Mouse (Mus musculus) layer of hippocampus, adult 2 months (tissue): Measurements from ENCODE around the gene 4930535I16Rik. TPM values are rescaled to one million over a fixed set of nuclear protein-coding genes. Genes with fewer than 3 reads are reported as not detected.
"Not testable (repeated sequence)": the region's sequence is repeated elsewhere in the genome, so short reads cannot be mapped to it uniquely, and the experiment has no call there.

Experiments used
- DNase-seq, 2 experiments: peaks; one replicate each; pipeline ENCODE4 v3.0.0; 2022; ENCODE audit warnings: low spot score in 2 of 2
- H3K27ac ChIP-seq: fragments of 200-600 bp; 2 replicates; pipeline ENCODE4 v1.8.1; 2022
- H3K4me3 ChIP-seq: fragments of 200-600 bp; 2 replicates; pipeline ENCODE4 v1.8.1; 2022; ENCODE audit warnings: mild to moderate bottlenecking
- CTCF ChIP-seq: fragments of 200-600 bp; conservative IDR thresholded peaks from 2 replicates; pipeline ENCODE4 v1.8.1; 2022; ENCODE audit warnings: antibody characterized with exemption, mild to moderate bottlenecking, moderate library complexity
- long read RNA-seq, 2 experiments: library from polyadenylated mRNA; stranded (forward); transcript quantifications; one replicate each; pipeline ENCODE4 v2.0.0; 2021; ENCODE audit warnings: borderline mapping rate in 2 of 2
- total RNA-seq, 2 experiments: library from RNA; stranded (reverse); gene quantifications; 2 replicates each; pipeline ENCODE4 v1.2.3; 2021

Gene 4930535I16Rik
- not detected for total RNA-seq
- long read RNA-seq, experiment 1 = 0 reads
- long read RNA-seq, experiment 2 = 0 reads

DNA sequence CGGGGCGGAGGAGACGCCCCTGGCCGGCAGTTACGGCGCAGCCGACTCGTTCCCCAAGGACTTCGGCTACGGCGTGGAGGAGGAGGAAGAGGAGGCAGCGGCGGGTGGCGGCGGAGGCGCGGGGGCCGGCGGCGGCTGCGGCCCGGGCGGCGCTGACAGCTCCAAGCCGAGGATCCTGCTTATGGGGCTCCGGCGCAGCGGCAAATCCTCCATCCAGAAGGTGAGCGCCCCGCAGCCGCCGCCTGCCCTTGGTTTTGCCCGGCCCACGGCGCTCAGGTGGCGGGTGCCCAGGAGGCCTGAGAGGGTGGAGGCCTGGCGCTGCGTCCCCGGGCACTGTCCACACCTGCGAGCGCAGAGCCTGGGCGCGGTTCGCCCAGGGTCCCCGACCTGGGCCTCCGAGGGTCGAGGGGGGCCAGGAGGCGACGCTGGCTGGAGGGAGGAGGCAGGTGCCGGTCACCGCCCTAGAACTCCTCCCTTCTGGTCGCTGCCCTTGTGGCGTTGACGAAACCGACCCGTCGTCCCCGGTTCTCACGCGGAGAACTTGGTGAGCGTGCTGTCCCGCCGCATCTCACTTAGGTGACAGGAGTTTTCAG, at the start of gene 4930535I16Rik:
TSS of gene 4930535I16Rik (minus strand) at position 475 of the 593 bp plus-strand sequence.
- no peak for TF ChIP-seq CTCF
- H3K4me3 ChIP-seq = peak within 1 kb of the TSS; percentile 89
- H3K27ac ChIP-seq = peak within 1 kb of the TSS; percentile 93
- DNase-seq = no peak

DNA sequence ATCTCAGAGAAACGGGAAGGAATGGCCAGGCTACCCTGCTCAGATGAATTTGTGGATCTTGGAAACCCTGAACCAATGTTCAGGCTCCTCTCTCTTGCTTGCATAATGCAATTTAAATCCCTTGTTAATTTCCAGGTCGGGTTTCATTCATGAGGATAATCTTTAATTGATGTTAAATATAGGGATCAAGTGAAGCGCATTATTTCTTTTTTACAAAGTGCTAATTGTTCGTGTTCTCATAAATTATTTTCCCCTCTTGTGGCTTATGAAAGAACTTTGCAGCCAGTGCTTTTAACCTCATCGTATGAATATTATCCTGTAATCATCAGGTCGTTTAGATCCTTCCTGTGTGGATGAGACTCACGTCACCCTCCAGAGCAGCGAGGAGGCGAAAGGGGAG, 44.9 kb upstream of the 4930535I16Rik start:
- Histone ChIP-seq H3K27ac (no peak overlapping the region), H3K4me3 (no peak overlapping the region)
- TF ChIP-seq CTCF = no peak
- DNase-seq = no peak

DNA sequence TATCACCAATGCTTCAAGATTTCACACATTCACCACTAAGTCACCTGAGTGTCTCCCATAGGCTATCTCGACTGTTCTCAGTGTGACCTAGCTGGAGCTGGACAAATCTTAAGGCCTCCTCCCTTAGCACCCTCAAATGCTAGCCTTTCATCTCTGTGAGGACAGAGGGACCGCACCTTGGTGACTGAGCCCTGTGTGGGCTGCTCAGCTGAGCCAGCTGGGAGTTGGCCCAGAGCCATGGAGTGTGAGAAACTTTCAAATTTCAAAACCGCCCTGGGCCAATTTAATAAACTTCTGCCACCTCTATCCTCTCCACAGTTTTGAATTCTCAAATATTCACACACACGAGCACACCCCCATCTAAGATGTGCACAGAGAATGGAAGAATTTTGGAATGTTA, 43.1 kb upstream of the 4930535I16Rik start:
- TF ChIP-seq CTCF = no peak
- DNase-seq = no peak
- Histone ChIP-seq H3K4me3 (no peak overlapping the region), H3K27ac (no peak overlapping the region)

DNA sequence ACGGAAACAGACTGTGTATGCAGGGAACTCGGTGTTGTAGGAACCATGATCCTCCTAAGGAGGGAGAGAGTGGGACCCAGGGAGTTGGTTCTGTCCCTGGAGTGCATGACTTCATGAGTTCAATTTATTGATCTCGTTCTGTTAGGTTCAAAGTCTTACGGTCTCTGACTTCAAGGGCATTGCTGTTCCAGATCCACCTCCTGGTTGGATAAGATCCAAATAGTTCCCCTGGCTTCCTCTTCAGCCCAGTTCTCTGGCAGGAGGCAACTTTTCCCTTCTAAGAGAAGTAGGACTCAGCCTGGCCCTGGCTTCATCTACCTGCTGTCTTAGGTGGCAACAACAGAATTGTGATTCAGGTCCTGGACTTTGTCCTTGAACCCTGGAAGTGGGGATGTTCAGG, 40.1 kb upstream of the 4930535I16Rik start:
- no peak overlapping the region for H3K27ac ChIP-seq
- no peak for DNase-seq
- H3K4me3 ChIP-seq = no peak overlapping the region
- TF ChIP-seq CTCF = no peak

DNA sequence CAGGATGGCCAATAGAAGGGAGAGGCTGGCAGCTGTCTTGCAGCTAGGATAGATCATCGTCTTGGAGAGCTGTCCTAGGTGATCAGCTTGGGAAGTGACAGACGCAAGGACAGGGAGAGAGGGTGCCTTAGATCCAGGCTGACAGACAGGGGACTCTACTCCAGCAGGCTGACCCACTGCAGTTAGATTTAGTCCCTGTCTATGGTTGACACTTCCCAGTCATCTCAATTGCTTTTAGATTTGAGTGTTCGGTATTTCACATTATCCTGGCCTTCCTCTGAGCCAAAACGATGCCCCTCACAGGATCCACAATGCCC, 39.6 kb upstream of the 4930535I16Rik start:
- TF ChIP-seq CTCF = no peak
- Histone ChIP-seq H3K27ac (no peak overlapping the region), H3K4me3 (no peak overlapping the region)
- no peak for DNase-seq

DNA sequence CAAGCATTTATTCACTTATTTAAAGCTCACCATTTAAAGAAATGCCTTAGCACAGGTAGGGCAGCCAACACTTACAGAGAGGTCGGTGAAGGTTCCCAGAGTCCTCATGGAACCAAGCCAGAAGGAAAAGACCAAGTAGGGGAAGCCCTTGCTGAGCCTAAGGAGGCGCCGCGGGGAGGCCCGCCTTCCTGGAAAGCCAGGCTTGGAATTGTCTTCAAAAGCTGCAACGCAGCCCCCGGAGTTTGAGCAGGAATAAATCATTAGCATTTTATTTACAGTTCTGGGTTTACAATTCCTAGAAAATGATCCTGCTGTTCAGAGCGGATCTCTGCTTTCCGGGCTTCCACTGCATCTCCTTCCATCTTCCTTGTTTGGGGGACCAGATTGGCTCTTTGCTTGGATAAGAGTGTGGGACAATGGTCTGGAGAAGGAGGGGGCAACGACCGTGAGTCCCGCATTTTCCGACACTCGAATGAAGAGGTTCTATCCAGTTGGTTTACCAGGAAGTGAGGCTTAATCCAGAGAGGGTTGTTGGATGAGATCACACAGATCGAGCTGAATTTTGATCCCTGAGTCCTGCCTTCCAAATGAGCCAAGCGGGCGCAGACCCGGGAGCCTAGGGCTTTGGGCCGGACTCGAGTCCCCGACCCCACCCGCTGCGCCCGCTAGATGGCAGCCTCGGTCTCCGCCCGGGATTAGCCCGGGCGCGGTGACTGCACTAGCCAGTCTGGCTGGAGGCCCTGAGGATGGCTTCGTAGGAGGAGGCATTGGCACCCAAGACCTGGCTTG, 39.1 kb upstream of the 4930535I16Rik start:
- H3K27ac ChIP-seq = no peak overlapping the region
- peak overlapping the region; percentile 34 for H3K4me3 ChIP-seq
- peak; percentile 96 for TF ChIP-seq CTCF
- DNase-seq = peak; percentile 47 to 83

DNA sequence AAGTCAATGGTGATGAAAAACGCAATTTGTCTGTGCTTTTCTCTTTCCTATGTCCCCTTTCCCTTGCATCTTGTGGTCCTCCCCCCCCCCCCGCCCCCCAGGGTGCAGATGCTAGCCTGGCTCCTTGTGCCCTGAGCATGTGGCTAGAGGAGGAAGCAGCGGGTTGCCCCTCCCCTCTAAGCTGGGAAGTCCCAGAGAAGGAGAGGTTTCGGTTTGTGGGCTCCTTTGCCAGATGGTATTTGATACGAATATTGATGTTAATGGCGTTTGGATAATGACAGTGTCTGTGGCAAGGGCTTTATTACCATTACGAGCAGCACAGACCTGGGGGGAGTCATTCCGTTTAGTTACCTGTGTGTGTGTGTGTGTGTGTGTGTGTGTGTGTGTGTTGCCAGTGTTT, 34.2 kb upstream of the 4930535I16Rik start:
- Histone ChIP-seq H3K4me3 (no peak overlapping the region), H3K27ac (no peak overlapping the region)
- no peak for TF ChIP-seq CTCF
- no peak for DNase-seq

DNA sequence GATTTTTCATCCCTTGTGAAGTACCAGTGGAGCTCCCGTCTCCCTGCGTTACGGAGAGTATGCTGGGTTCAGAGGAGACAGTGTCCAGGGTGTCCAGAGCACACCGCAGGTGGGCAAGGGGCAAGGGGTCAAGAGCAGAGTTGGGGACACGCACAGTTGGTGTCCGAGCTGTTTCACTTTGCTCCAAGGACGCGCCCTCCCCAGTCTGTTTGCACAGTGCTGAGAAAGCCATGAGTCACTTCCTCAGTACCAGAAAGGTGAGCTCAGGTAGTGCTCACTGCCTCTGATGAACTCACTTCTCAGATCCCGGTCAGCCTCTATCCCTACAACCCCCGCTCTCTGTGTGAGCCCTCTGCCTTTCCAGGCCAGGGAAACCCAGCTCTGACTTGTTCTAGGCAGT, 31.8 kb upstream of the 4930535I16Rik start:
- TF ChIP-seq CTCF = no peak
- Histone ChIP-seq H3K4me3 (no peak overlapping the region), H3K27ac (no peak overlapping the region)
- DNase-seq = no peak

DNA sequence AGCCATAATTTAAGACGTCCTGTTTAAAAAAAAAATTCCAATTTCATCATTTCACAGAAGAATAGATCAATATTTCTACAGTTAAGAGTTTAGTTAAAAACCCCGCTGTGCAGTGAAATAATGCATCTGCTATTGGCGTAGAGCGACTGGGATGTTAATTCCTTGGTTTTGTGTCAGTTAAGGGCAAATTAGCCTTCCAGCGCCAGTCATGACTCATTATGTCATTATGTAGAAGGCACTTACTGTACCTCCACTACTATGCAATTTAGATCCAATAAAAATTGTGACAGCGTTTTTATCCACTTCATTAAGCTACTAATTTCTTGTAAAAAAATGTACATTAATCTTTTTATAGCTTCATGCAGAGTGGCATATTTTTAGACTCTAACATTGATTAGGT, 31.1 kb upstream of the 4930535I16Rik start:
- no peak for DNase-seq
- no peak overlapping the region for H3K4me3 ChIP-seq
- H3K27ac ChIP-seq = no peak overlapping the region
- TF ChIP-seq CTCF = no peak

DNA sequence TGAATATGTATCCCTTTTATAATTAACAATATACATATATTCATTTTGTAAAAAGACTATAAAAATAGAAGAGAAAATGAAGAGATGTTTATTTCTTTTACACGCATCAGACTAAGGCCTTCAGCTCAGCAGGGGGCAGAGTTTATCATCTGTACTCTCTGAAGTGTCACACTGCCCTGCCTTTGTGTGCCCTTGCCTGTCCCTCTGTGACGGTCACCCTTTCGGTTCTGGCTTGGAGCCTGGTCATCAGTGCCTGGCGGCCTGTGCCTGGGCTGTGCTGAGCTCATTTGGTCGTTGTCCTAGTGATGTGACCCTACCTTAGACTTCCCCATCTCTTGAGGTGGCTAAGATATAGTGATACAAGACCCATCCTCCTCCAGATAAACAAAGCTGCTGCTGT, 29.3 kb upstream of the 4930535I16Rik start:
- peak; percentile 31 for TF ChIP-seq CTCF
- H3K27ac ChIP-seq = no peak overlapping the region
- no peak overlapping the region for H3K4me3 ChIP-seq
- DNase-seq = no peak

DNA sequence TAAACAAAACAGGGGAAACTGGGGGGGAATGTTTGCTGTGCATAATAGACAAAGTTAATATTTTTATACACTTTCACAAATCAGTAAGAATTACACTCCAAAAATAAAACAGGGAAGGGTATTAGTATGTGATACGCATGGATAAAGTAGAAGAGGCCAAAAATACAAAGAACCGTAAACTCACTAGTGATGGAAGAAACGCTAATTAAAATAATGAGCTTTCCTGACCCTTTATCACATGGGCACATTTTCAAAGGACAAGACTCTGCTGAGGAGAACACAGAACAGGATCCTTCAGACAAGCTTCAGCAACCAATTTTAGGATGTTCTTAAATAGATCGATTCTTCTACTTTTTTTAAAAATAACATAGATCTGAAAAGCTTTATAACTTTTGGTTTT, 28.9 kb upstream of the 4930535I16Rik start:
- no peak overlapping the region for H3K27ac ChIP-seq
- no peak overlapping the region for H3K4me3 ChIP-seq
- no peak for TF ChIP-seq CTCF
- DNase-seq = no peak

DNA sequence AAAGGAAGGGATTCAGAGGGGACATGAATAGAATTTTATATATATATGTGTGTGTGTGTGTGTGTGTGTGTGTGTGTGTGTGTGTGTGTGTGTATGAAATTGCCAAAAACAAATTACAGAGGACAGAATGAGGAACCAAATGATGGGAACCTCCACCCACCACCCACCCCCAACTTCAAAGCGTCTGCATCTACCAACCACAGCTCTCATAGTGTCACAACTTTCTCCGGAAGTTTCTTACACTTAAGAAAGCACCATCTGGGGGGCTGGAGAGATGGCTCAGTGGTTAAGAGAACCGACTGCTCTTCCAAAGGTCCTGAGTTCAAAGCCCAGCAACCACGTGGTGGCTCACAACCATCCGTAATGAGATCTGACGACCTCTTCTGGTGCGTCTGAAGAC, 23.1 kb upstream of the 4930535I16Rik start:
- H3K27ac ChIP-seq, H3K4me3 ChIP-seq, DNase-seq: not testable (repeated sequence)

DNA sequence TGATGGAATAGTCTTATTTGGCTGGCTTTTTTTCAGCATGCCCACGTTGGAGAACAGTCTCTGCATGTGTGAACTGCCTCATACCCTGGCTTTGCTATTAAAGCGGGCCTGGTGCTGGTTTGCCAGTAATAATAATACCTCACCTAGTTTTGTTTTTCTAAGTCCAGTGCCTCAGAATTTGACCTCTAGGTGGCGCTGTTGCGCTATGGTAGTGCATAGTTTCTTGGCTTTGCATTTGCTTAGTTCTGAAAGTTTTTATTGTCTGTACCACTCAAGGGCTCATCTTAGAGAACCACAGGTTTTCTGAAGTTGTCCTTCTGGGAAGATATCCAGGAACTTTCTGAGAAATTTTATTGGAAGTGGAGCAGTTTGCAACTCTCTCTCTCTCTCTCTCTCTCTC, 22.0 kb upstream of the 4930535I16Rik start:
- TF ChIP-seq CTCF = peak; percentile 93
- H3K27ac ChIP-seq = no peak overlapping the region
- peak; percentile 73 to 84 for DNase-seq
- no peak overlapping the region for H3K4me3 ChIP-seq

DNA sequence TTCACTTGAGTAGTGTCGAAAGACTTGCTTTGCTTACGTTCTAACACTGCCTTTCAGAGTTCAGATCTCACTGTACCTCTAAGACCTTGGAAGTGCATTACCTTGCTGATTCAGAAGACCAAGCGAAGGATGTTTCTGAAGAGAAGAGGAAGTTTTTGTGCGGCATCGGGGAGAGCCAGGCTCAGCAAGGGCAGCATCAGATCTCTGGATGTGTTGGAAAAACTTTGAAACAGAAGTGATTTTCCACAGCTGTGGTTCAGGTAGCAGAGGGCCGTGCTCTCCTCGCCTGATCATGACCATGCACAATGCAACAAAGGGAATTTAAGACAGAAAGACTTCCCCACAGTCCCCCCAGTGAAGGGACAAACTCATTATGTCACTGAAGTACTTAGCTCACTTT, 18.2 kb upstream of the 4930535I16Rik start:
- TF ChIP-seq CTCF = no peak
- no peak overlapping the region for H3K4me3 ChIP-seq
- H3K27ac ChIP-seq = no peak overlapping the region
- no peak for DNase-seq

DNA sequence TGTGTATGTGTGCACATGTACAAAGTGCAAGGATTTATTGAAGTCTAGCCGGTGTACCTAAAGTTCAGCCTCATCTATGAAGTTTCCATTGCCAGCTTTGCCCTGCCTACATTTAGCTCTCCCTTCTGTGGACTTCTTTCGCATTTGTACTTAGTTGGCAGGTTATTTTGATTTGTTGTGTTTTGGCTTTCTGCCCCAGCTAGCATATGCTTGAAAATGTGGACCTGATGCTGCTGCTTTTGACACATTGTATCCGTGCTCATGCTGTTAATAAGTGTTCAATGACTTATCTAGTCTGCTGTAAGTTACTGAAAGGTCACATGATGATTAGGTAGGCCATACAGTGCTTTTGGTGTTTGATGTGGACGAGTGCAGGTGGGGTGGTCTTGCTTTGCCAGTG, 16.5 kb upstream of the 4930535I16Rik start:
- H3K27ac ChIP-seq = no peak overlapping the region
- no peak for TF ChIP-seq CTCF
- DNase-seq = peak; percentile 49 to 55
- H3K4me3 ChIP-seq = no peak overlapping the region
